Mouse (Mus musculus) hindbrain, embryonic 13.5 days (tissue): ENCODE data around the gene Pigw. TPM values are rescaled to one million over a fixed set of nuclear protein-coding genes. Genes with fewer than 3 reads are reported as not detected.
A peak's percentile ranks its signal among the peaks of the same experiment; 100 is the strongest.
"Not testable (repeated sequence)": the region's sequence is repeated elsewhere in the genome, so short reads cannot be mapped to it uniquely, and the experiment has no call there.

ENCODE experiments used
- ATAC-seq: fragments of 200-750 bp; cut with Nextera tagmentation; 2 replicates; pipeline ENCODE4 v1.8.0; 2017; ENCODE audit warnings: moderate TSS enrichment; ENCODE audit not compliant: low FRiP score
- H3K27ac ChIP-seq: fragments of 300-500 bp; sonication (generic); 2 replicates; pipeline ENCODE4 v1.5.1; 2015; ENCODE audit warnings: inconsistent platforms, mild to moderate bottlenecking, moderate library complexity
- H3K27me3 ChIP-seq: fragments of 300-500 bp; sonication (generic); 2 replicates; pipeline ENCODE4 v1.6.1; 2015; ENCODE audit warnings: mild to moderate bottlenecking, inconsistent platforms
- H3K36me3 ChIP-seq: fragments of 300-500 bp; sonication (generic); 2 replicates; pipeline ENCODE4 v1.6.1; 2015; ENCODE audit warnings: mild to moderate bottlenecking, inconsistent platforms
- H3K4me1 ChIP-seq: fragments of 300-500 bp; sonication (generic); replicated peaks from 2 replicates; pipeline ENCODE4 v1.6.1; 2015; ENCODE audit warnings: inconsistent platforms
- H3K4me2 ChIP-seq: fragments of 300-500 bp; sonication (generic); 2 replicates; pipeline ENCODE4 v1.6.1; 2015; ENCODE audit warnings: inconsistent platforms, mild to moderate bottlenecking, moderate library complexity
- H3K4me3 ChIP-seq: fragments of 300-500 bp; sonication (generic); 2 replicates; pipeline ENCODE4 v1.5.1; 2015; ENCODE audit warnings: mild to moderate bottlenecking, inconsistent platforms
- H3K9ac ChIP-seq: fragments of 300-500 bp; sonication (generic); 2 replicates; pipeline ENCODE4 v1.6.1; 2015; ENCODE audit warnings: mild to moderate bottlenecking, inconsistent platforms
- H3K9me3 ChIP-seq: fragments of 300-500 bp; sonication (generic); 2 replicates; pipeline ENCODE4 v1.6.1; 2016; ENCODE audit warnings: inconsistent platforms
- WGBS: fragments of 180-500 bp; shearing (Covaris S2); methylation state at CpG from one replicate; pipeline ENCODE4 v1.1.7; 2015; 5-methylcytosine and 5-hydroxymethylcytosine counted together
- polyA plus RNA-seq: library from polyadenylated mRNA; unstranded; fragments of >200 nt; fragmentation: Nextera tagmentation; extraction: Ambion mirVana; gene quantifications from 2 replicates; pipeline ENCODE4 v1.2.1, GENCODE M21; 2015

Pigw gene
- polyA plus RNA-seq, 1 experiment from 2014 or later: 2.1 TPM

- WGBS: 94% methylated on average over 15 of the region's 15 CpGs
- H3K36me3 ChIP-seq: peaks cover 82% of the 10 kb centered on the region
Measured at GRCm38 (mm10) chr11:84893113-84893512, 13.0 kb upstream of the Pigw start.

GRCm38 (mm10) chr11:84891705-84892104 is 11.6 kb upstream of the Pigw start:
- H3K4me1 ChIP-seq: no peaks in the 10 kb centered on the region
- no peak overlapping the region for H3K4me2 ChIP-seq
- H3K36me3 ChIP-seq: peaks cover 82% of the 10 kb centered on the region
- WGBS: 93% methylated on average over 7 of the region's 7 CpGs
- H3K27me3 ChIP-seq: no peaks in the 10 kb centered on the region
- no peak overlapping the region for H3K4me3 ChIP-seq
- H3K27ac ChIP-seq: no peak overlapping the region
- no peak overlapping the region for H3K9ac ChIP-seq
- no peaks in the 10 kb centered on the region for H3K9me3 ChIP-seq
- ATAC-seq: no peak

More at GRCm38 (mm10) chr11:84893113-84893512, 13.0 kb upstream of the Pigw start:
- Histone ChIP-seq H3K27me3 (no peaks in the 10 kb centered on the region), H3K4me3 (no peak overlapping the region), H3K4me1 (no peaks in the 10 kb centered on the region), H3K4me2 (no peak overlapping the region), H3K9ac (no peak overlapping the region), H3K27ac (no peak overlapping the region), H3K9me3 (no peaks in the 10 kb centered on the region)
- ATAC-seq: no peak

GRCm38 (mm10) chr11:84889492-84889891 is 9.4 kb upstream of the Pigw start:
- Histone ChIP-seq H3K27ac (no peak overlapping the region), H3K4me2 (no peak overlapping the region), H3K4me3 (no peak overlapping the region), H3K27me3 (no peaks in the 10 kb centered on the region), H3K9ac (no peak overlapping the region), H3K36me3 (peaks cover 79% of the 10 kb centered on the region), H3K4me1 (no peaks in the 10 kb centered on the region), H3K9me3 (no peaks in the 10 kb centered on the region)
- WGBS: 98% methylated on average over 2 of the region's 2 CpGs
- ATAC-seq: no peak

- H3K9ac ChIP-seq: no peak overlapping the region
- H3K9me3 ChIP-seq: no peaks in the 10 kb centered on the region
- no peaks in the 10 kb centered on the region for H3K4me1 ChIP-seq
- H3K27ac ChIP-seq: no peak overlapping the region
- ATAC-seq: no peak
- whole genome bisulfite sequencing: 96% methylated on average over 8 of the region's 8 CpGs
- H3K36me3 ChIP-seq: peaks cover 82% of the 10 kb centered on the region
- no peak overlapping the region for H3K4me2 ChIP-seq
- no peaks in the 10 kb centered on the region for H3K27me3 ChIP-seq
- H3K4me3 ChIP-seq: no peak overlapping the region
Measured at GRCm38 (mm10) chr11:84888025-84888424, 7.9 kb upstream of the Pigw start.

GRCm38 (mm10) chr11:84886767-84887511 is 6.9 kb upstream of the Pigw start:
- Histone ChIP-seq H3K27ac (no peak overlapping the region), H3K9ac (no peak overlapping the region), H3K4me3 (no peak overlapping the region), H3K4me1 (no peaks in the 10 kb centered on the region), H3K36me3 (peaks cover 75% of the 10 kb centered on the region), H3K9me3 (no peaks in the 10 kb centered on the region), H3K4me2 (no peak overlapping the region), H3K27me3 (no peaks in the 10 kb centered on the region)
- WGBS: 88% methylated on average over 11 of the region's 11 CpGs
- ATAC-seq: no peak

- 95% methylated on average over 5 of the region's 5 CpGs for WGBS
- Histone ChIP-seq H3K9me3 (no peaks in the 10 kb centered on the region), H3K27me3 (no peaks in the 10 kb centered on the region), H3K27ac (no peak overlapping the region), H3K9ac (no peak overlapping the region), H3K4me3 (no peak overlapping the region), H3K4me2 (no peak overlapping the region), H3K4me1 (peaks cover 3% of the 10 kb centered on the region), H3K36me3 (peaks cover 68% of the 10 kb centered on the region)
- no peak for ATAC-seq
Measured at GRCm38 (mm10) chr11:84886236-84886635, 6.2 kb upstream of the Pigw start.

GRCm38 (mm10) chr11:84885238-84885637 is 5.2 kb upstream of the Pigw start:
- Histone ChIP-seq H3K4me2 (no peak overlapping the region), H3K9me3 (no peaks in the 10 kb centered on the region), H3K27me3 (no peaks in the 10 kb centered on the region), H3K27ac (no peak overlapping the region), H3K4me3 (no peak overlapping the region), H3K4me1 (peaks cover 11% of the 10 kb centered on the region), H3K36me3 (peaks cover 65% of the 10 kb centered on the region), H3K9ac (no peak overlapping the region)
- WGBS: 81% methylated on average over 4 of the region's 4 CpGs
- ATAC-seq: no peak

- H3K9me3 ChIP-seq: no peaks in the 10 kb centered on the region
- H3K4me1 ChIP-seq: peaks cover 19% of the 10 kb centered on the region
- no peak overlapping the region for H3K27ac ChIP-seq
- ATAC-seq: no peak
- H3K4me2 ChIP-seq: no peak overlapping the region
- H3K4me3 ChIP-seq: no peak overlapping the region
- 99% methylated on average over 7 of the region's 7 CpGs for WGBS
- H3K9ac ChIP-seq: no peak overlapping the region
- peaks cover 43% of the 10 kb centered on the region for H3K36me3 ChIP-seq
- H3K27me3 ChIP-seq: no peaks in the 10 kb centered on the region
Measured at GRCm38 (mm10) chr11:84882346-84882745, 2.3 kb upstream of the Pigw start.

- Histone ChIP-seq H3K36me3 (peaks cover 30% of the 10 kb centered on the region), H3K4me3 (peak overlapping the region; percentile 90), H3K27ac (peak overlapping the region; percentile 89), H3K27me3 (no peaks in the 10 kb centered on the region), H3K4me2 (peak overlapping the region; percentile 75), H3K4me1 (peaks cover 19% of the 10 kb centered on the region), H3K9me3 (no peaks in the 10 kb centered on the region), H3K9ac (peak overlapping the region; percentile 80)
- no peak for ATAC-seq
- WGBS: 63% methylated on average over 9 of the region's 9 CpGs
Measured at GRCm38 (mm10) chr11:84880971-84881370, 886 bp upstream of the Pigw start.

GRCm38 (mm10) chr11:84880465-84880961 is 428 bp upstream of the Pigw start:
- H3K27me3 ChIP-seq: no peaks in the 10 kb centered on the region
- WGBS: under 1% methylated on average over 23 of the region's 24 CpGs
- peak overlapping the region; percentile 75 for H3K4me2 ChIP-seq
- peaks cover 27% of the 10 kb centered on the region for H3K36me3 ChIP-seq
- peak overlapping the region; percentile 80 for H3K9ac ChIP-seq
- no peaks in the 10 kb centered on the region for H3K9me3 ChIP-seq
- H3K4me3 ChIP-seq: peak overlapping the region; percentile 90
- ATAC-seq: peak; percentile 37
- peak overlapping the region; percentile 89 for H3K27ac ChIP-seq
- peaks cover 19% of the 10 kb centered on the region for H3K4me1 ChIP-seq

GRCm38 (mm10) chr11:84879007-84879771 is 896 bp downstream of the Pigw start:
- Histone ChIP-seq H3K4me1 (peaks cover 19% of the 10 kb centered on the region), H3K9me3 (no peaks in the 10 kb centered on the region), H3K4me3 (peak overlapping the region; percentile 90), H3K36me3 (peaks cover 14% of the 10 kb centered on the region), H3K27me3 (no peaks in the 10 kb centered on the region), H3K4me2 (peak overlapping the region; percentile 75), H3K9ac (peak overlapping the region; percentile 80), H3K27ac (peak overlapping the region; percentile 89)
- ATAC-seq: no peak
- WGBS: 24% methylated on average over 7 of the region's 7 CpGs

- WGBS: 83% methylated on average over 1 of the region's 1 CpGs
- not testable (repeated sequence) for H3K36me3 ChIP-seq, H3K4me3 ChIP-seq, ATAC-seq, H3K9me3 ChIP-seq, H3K4me2 ChIP-seq, H3K27ac ChIP-seq, H3K27me3 ChIP-seq, H3K9ac ChIP-seq
- H3K4me1 ChIP-seq: peaks cover 18% of the 10 kb centered on the region
Measured at GRCm38 (mm10) chr11:84876020-84876419, 4.1 kb downstream of the Pigw start.
